Mouse (Mus musculus): ENCODE data around the gene Nosip. TPM values are rescaled to one million over a fixed set of nuclear protein-coding genes. Genes with fewer than 3 reads are reported as not detected.

The Nosip gene
- polyA plus RNA-seq, 1 experiment from 2014 or later, result 65.1 TPM

GRCm38 (mm10) chr7:45118336-45118735, 56.1 kb downstream of the Nosip start:
- peaks cover 27% of the 10 kb centered on the region for H3K36me3 ChIP-seq (ENCODE audit: control insufficient read depth, insufficient read depth, low read length)
- WGBS, result 93% methylated on average over 6 of the region's 6 CpGs
- ATAC-seq (ENCODE audit: insufficient read depth, low FRiP score, low TSS enrichment), result no peak

DNA sequence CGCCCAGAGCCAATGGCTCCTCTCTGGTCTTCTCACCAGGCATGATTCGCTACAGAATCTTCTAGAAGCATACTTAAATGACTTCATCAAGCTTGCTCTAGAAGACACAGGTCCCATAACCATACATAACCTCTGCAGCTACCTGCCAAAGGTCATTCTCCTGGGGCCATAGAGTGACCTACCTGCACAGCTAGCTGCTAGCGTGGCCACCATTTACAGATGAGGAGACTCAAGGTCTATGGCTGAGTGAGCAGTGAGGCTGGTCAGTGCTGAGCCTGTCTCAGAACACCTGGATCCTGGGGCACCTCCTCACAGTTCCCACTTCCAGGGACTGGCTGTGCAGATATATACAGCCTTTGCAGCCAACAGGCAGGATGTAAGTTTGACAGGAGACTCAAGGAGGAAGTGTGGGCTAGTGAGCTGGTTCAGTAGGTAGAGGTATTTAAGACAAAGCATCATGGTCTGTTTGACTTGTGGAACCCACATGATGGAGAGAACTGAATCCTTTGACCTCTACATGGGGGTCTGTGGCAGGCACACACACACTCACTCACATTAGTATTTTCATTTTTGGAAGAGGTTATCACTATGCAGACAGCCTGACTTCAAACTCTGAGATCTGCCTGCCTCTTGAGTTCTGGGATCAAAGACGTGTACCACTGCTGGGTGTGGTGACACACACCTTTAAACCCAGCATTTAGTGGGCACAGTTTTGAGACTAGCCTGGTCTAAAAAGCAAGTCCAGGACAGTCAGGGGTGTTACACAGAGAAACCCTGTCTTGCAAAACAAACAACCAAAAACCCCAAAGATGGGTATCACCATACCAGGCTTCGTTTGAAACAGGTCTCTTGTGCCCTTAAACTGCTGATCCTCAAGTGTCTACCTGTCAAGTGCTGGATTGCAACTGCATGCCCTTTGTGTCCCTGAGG, 57.8 kb downstream of the Nosip start:
- Histone ChIP-seq H3K36me3 (ENCODE audit: control insufficient read depth, insufficient read depth, low read length) (peaks cover 27% of the 10 kb centered on the region), H3K4me3 (ENCODE audit: low read depth, low read length) (0 out of 2 replicates have a peak overlapping the region, but pooled peaks have one; percentile 6), H3K4me1 (ENCODE audit: control insufficient read depth, insufficient read depth, low read length) (peaks cover 11% of the 10 kb centered on the region; the same call in 1 of the 2 replicates), H3K9me3 (ENCODE audit: control insufficient read depth, low read length) (no peaks in the 10 kb centered on the region), H3K27me3 (ENCODE audit: control insufficient read depth, insufficient read depth, low read length) (no peaks in the 10 kb centered on the region), H3K9ac (ENCODE audit: low read length) (no peak overlapping the region), H3K4me2 (ENCODE audit: low read depth) (no peak overlapping the region), H3K27ac (ENCODE audit: low read depth, low read length) (no peak overlapping the region)
- ATAC-seq (ENCODE audit: insufficient read depth, low FRiP score, low TSS enrichment) (no peak), DNase-seq (ENCODE audit: low spot score) (no peak)
- 87% methylated on average over 5 of the region's 5 CpGs for WGBS

More at GRCm38 (mm10) chr7:45118336-45118735, 56.1 kb downstream of the Nosip start:
- Histone ChIP-seq H3K4me3 (ENCODE audit: low read depth, low read length) (no peak overlapping the region), H3K27ac (ENCODE audit: low read depth, low read length) (no peak overlapping the region), H3K9me3 (ENCODE audit: control insufficient read depth, low read length) (no peaks in the 10 kb centered on the region), H3K4me1 (ENCODE audit: control insufficient read depth, insufficient read depth, low read length) (peaks cover 8% of the 10 kb centered on the region; the same call in 1 of the 2 replicates), H3K9ac (ENCODE audit: low read length) (no peak overlapping the region), H3K27me3 (ENCODE audit: control insufficient read depth, insufficient read depth, low read length) (no peaks in the 10 kb centered on the region), H3K4me2 (ENCODE audit: low read depth) (no peak overlapping the region)
- no peak for DNase-seq (ENCODE audit: low spot score)

DNA sequence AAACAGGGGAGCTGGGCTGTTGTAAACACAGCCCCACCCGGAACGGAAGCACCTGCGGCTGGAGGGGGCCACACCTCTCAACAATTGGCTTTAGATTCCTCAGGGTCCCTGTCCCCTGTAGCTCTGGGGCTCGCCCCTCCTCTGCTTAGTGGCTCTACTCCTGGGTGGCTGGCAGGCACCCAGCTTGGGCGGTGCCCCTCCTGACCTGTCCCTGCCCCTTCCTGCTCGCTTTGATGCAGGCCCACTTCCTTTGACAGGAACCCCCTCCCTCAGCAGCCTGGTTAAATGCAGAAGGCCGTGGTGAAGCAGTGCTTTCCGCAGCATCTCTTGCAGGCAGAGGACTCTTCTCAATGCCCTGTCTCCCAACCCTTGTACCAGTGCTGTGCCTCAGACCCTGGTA, 59.2 kb downstream of the Nosip start:
- Histone ChIP-seq H3K4me2 (ENCODE audit: low read depth) (no peak overlapping the region), H3K36me3 (ENCODE audit: control insufficient read depth, insufficient read depth, low read length) (peaks cover 37% of the 10 kb centered on the region), H3K4me3 (ENCODE audit: low read depth, low read length) (no peak overlapping the region; the same call in 1 of the 2 replicates), H3K27ac (ENCODE audit: low read depth, low read length) (no peak overlapping the region), H3K4me1 (ENCODE audit: control insufficient read depth, insufficient read depth, low read length) (peaks cover 14% of the 10 kb centered on the region), H3K9ac (ENCODE audit: low read length) (no peak overlapping the region), H3K27me3 (ENCODE audit: control insufficient read depth, insufficient read depth, low read length) (no peaks in the 10 kb centered on the region), H3K9me3 (ENCODE audit: control insufficient read depth, low read length) (no peaks in the 10 kb centered on the region)
- 85% methylated on average over 8 of the region's 8 CpGs for WGBS
- DNase-seq (ENCODE audit: low spot score) (no peak), ATAC-seq (ENCODE audit: insufficient read depth, low FRiP score, low TSS enrichment) (no peak)

DNA sequence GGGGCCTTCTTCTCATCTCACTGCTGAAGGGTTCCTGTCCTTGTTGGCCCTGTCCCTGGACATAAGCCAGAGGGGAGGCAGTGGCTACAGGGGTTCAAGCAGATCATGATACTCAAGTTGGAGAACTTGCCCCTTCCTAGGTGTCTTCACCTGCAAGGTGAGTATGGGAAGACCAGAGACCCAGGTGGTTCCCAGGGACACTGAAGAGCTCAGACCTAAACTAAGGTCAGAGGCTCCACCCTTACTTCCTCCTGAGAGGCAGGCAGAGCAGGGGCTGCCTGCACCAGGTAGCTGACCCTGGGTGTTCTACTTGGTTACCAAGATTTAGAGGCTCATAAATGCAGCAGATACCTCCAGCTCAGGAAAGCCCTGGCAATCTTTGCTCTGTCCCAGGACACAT, 59.7 kb downstream of the Nosip start:
- DNase-seq (ENCODE audit: low spot score) (no peak), ATAC-seq (ENCODE audit: insufficient read depth, low FRiP score, low TSS enrichment) (no peak)
- H3K4me3 ChIP-seq (ENCODE audit: low read depth, low read length), result no peak overlapping the region; the same call in 1 of the 2 replicates
- peaks cover 19% of the 10 kb centered on the region for H3K4me1 ChIP-seq (ENCODE audit: control insufficient read depth, insufficient read depth, low read length)
- H3K9ac ChIP-seq (ENCODE audit: low read length), result no peak overlapping the region
- H3K36me3 ChIP-seq (ENCODE audit: control insufficient read depth, insufficient read depth, low read length), result peaks cover 43% of the 10 kb centered on the region
- no peaks in the 10 kb centered on the region for H3K9me3 ChIP-seq (ENCODE audit: control insufficient read depth, low read length)
- no peaks in the 10 kb centered on the region for H3K27me3 ChIP-seq (ENCODE audit: control insufficient read depth, insufficient read depth, low read length)
- H3K4me2 ChIP-seq (ENCODE audit: low read depth), result no peak overlapping the region
- no peak overlapping the region for H3K27ac ChIP-seq (ENCODE audit: low read depth, low read length)

GRCm38 (mm10) chr7:45122561-45123185, 60.4 kb downstream of the Nosip start:
- Histone ChIP-seq H3K4me3 (ENCODE audit: low read depth, low read length) (peak overlapping the region; percentile 97), H3K27me3 (ENCODE audit: control insufficient read depth, insufficient read depth, low read length) (no peaks in the 10 kb centered on the region), H3K27ac (ENCODE audit: low read depth, low read length) (0 out of 2 replicates have a peak overlapping the region, but pooled peaks have one; percentile 85), H3K9ac (ENCODE audit: low read length) (peak overlapping the region; percentile 95), H3K4me1 (ENCODE audit: control insufficient read depth, insufficient read depth, low read length) (peaks cover 26% of the 10 kb centered on the region), H3K36me3 (ENCODE audit: control insufficient read depth, insufficient read depth, low read length) (peaks cover 48% of the 10 kb centered on the region), H3K9me3 (ENCODE audit: control insufficient read depth, low read length) (no peaks in the 10 kb centered on the region), H3K4me2 (ENCODE audit: low read depth) (peak overlapping the region; percentile 91)
- ATAC-seq (ENCODE audit: insufficient read depth, low FRiP score, low TSS enrichment) (no peak), DNase-seq (ENCODE audit: low spot score) (no peak)
- 87% methylated on average over 15 of the region's 15 CpGs for WGBS

DNA sequence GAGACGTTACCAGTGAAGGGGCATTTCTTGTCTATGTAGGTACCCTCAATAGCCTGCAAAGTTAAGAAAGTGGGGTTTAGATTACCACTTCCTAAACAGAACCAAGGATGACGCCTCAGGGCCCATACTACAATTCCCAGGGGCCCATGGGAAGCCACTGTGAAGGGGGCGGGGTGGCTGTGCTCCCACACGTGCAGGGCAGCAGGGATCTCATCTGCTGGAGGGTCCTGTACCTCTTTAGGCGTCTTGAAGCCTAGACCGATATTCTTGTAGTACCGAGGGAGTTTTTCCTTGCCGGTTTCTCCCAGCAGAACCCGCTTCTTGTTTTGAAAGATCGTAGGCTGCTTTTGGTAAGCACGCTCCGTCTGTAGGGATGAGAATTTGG, 60.9 kb downstream of the Nosip start:
- WGBS, result 29% methylated on average over 12 of the region's 12 CpGs
- DNase-seq (ENCODE audit: low spot score) (no peak), ATAC-seq (ENCODE audit: insufficient read depth, low FRiP score, low TSS enrichment) (no peak)
- H3K9ac ChIP-seq (ENCODE audit: low read length), result peak overlapping the region; percentile 95
- no peaks in the 10 kb centered on the region for H3K9me3 ChIP-seq (ENCODE audit: control insufficient read depth, low read length)
- peak overlapping the region; percentile 91 for H3K4me2 ChIP-seq (ENCODE audit: low read depth)
- H3K27me3 ChIP-seq (ENCODE audit: control insufficient read depth, insufficient read depth, low read length), result no peaks in the 10 kb centered on the region
- H3K27ac ChIP-seq (ENCODE audit: low read depth, low read length), result peak overlapping the region; percentile 85; the same call in 1 of the 2 replicates
- H3K4me1 ChIP-seq (ENCODE audit: control insufficient read depth, insufficient read depth, low read length), result peaks cover 27% of the 10 kb centered on the region
- H3K36me3 ChIP-seq (ENCODE audit: control insufficient read depth, insufficient read depth, low read length), result peaks cover 46% of the 10 kb centered on the region
- peak overlapping the region; percentile 97 for H3K4me3 ChIP-seq (ENCODE audit: low read depth, low read length)

GRCm38 (mm10) chr7:45124224-45125143, 62.3 kb downstream of the Nosip start, which contains the start of gene Rps11:
Gene Rps11 (minus strand): TSS chr7:45124439.
- WGBS, result under 1% methylated on average over 59 of the region's 59 CpGs
- peak; percentile 100 for DNase-seq (ENCODE audit: low spot score)
- ATAC-seq (ENCODE audit: insufficient read depth, low FRiP score, low TSS enrichment), result peak; percentile 76

GRCm38 (mm10) chr7:45125144-45125600, 62.9 kb downstream of the Nosip start:
- 12% methylated on average over 7 of the region's 7 CpGs for WGBS
- peak overlapping the region; percentile 9; the same call in 1 of the 2 replicates for H3K4me3 ChIP-seq (ENCODE audit: low read depth, low read length)
- no peak overlapping the region for H3K9ac ChIP-seq (ENCODE audit: low read length)
- no peaks in the 10 kb centered on the region for H3K27me3 ChIP-seq (ENCODE audit: control insufficient read depth, insufficient read depth, low read length)
- peak; percentile 55 for DNase-seq (ENCODE audit: low spot score)
- H3K9me3 ChIP-seq (ENCODE audit: control insufficient read depth, low read length), result no peaks in the 10 kb centered on the region
- ATAC-seq (ENCODE audit: insufficient read depth, low FRiP score, low TSS enrichment), result no peak
- peak overlapping the region; percentile 35; the same call in 1 of the 2 replicates for H3K4me2 ChIP-seq (ENCODE audit: low read depth)
- peaks cover 41% of the 10 kb centered on the region for H3K36me3 ChIP-seq (ENCODE audit: control insufficient read depth, insufficient read depth, low read length)
- H3K27ac ChIP-seq (ENCODE audit: low read depth, low read length), result no peak overlapping the region; the same call in 1 of the 2 replicates
- peaks cover 27% of the 10 kb centered on the region for H3K4me1 ChIP-seq (ENCODE audit: control insufficient read depth, insufficient read depth, low read length)

More at GRCm38 (mm10) chr7:45124224-45125143, 62.3 kb downstream of the Nosip start, which contains the start of gene Rps11:
- Histone ChIP-seq H3K36me3 (ENCODE audit: control insufficient read depth, insufficient read depth, low read length) (peaks cover 44% of the 10 kb centered on the region), H3K27me3 (ENCODE audit: control insufficient read depth, insufficient read depth, low read length) (no peaks in the 10 kb centered on the region), H3K9ac (ENCODE audit: low read length) (peak within 1 kb of the TSS; percentile 95), H3K4me2 (ENCODE audit: low read depth) (peak within 1 kb of the TSS; percentile 91), H3K9me3 (ENCODE audit: control insufficient read depth, low read length) (no peaks in the 10 kb centered on the region), H3K27ac (ENCODE audit: low read depth, low read length) (peak within 1 kb of the TSS; percentile 85), H3K4me3 (ENCODE audit: low read depth, low read length) (peak within 1 kb of the TSS; percentile 97), H3K4me1 (ENCODE audit: control insufficient read depth, insufficient read depth, low read length) (peaks cover 27% of the 10 kb centered on the region)
